Mouse (Mus musculus) hindbrain, embryonic 14.5 days (tissue): ENCODE measurements around the gene Leap2. TPM values are rescaled to one million over a fixed set of nuclear protein-coding genes. Genes with fewer than 3 reads are reported as not detected.

Source experiments
- ATAC-seq: fragments of 200-750 bp; cut with Nextera tagmentation; 2 replicates; pipeline ENCODE4 v1.8.0; 2017; ENCODE audit warnings: moderate number of reproducible peaks, mild to moderate bottlenecking, moderate TSS enrichment, moderate library complexity; ENCODE audit not compliant: low FRiP score
- DNase-seq: peaks from one replicate; pipeline ENCODE4 v3.0.0-alpha.2; 2015; ENCODE audit warnings: low spot score
- H3K27ac ChIP-seq: fragments of 300-500 bp; sonication (generic); 2 replicates; pipeline ENCODE4 v1.5.1; 2014; ENCODE audit warnings: mild to moderate bottlenecking, moderate library complexity
- H3K27me3 ChIP-seq: fragments of 300-500 bp; sonication (generic); 2 replicates; pipeline ENCODE4 v1.6.1; 2014; ENCODE audit warnings: mild to moderate bottlenecking, low read length, mixed read lengths; ENCODE audit not compliant: control insufficient read depth, insufficient read depth
- H3K36me3 ChIP-seq: fragments of 300-500 bp; sonication (generic); replicated peaks from 2 replicates; pipeline ENCODE4 v1.6.1; 2014; ENCODE audit not compliant: control insufficient read depth, insufficient read depth
- H3K4me1 ChIP-seq: fragments of 300-500 bp; sonication (generic); replicated peaks from 2 replicates; pipeline ENCODE4 v1.6.1; 2014; ENCODE audit warnings: antibody characterized with exemption, low read length, mixed read lengths; ENCODE audit not compliant: control insufficient read depth, insufficient read depth
- H3K4me2 ChIP-seq: fragments of 300-500 bp; sonication (generic); replicated peaks from 2 replicates; pipeline ENCODE4 v1.6.1; 2014; ENCODE audit warnings: mild to moderate bottlenecking, moderate library complexity
- H3K4me3 ChIP-seq: fragments of 300-500 bp; sonication (generic); replicated peaks from 2 replicates; pipeline ENCODE4 v1.5.1; 2014; ENCODE audit warnings: mild to moderate bottlenecking, low read length
- H3K9ac ChIP-seq: fragments of 300-500 bp; sonication (generic); 2 replicates; pipeline ENCODE4 v1.6.1; 2014
- H3K9me3 ChIP-seq: fragments of 300-500 bp; sonication (generic); 2 replicates; pipeline ENCODE4 v1.6.1; 2016; ENCODE audit warnings: low read length; ENCODE audit not compliant: control insufficient read depth
- WGBS: fragments of 180-500 bp; shearing (Covaris S2); extraction: QIAGEN DNeasy Blood & Tissue Kit; methylation state at CpG from one replicate; pipeline ENCODE4 v1.1.7; 2014; 5-methylcytosine and 5-hydroxymethylcytosine counted together
- microRNA-seq: library from miRNA; unstranded; fragments of <30 nt; microRNA quantifications from one replicate; pipeline ENCODE4, GENCODE M21; 2016
- polyA plus RNA-seq: library from polyadenylated mRNA; unstranded; fragments of >200 nt; fragmentation: Nextera tagmentation; extraction: Ambion mirVana; gene quantifications from 2 replicates; pipeline ENCODE4 v1.2.1, GENCODE M21; 2014

The Leap2 gene
- polyA plus RNA-seq, 1 experiment from 2014 or later, result not detected

DNA sequence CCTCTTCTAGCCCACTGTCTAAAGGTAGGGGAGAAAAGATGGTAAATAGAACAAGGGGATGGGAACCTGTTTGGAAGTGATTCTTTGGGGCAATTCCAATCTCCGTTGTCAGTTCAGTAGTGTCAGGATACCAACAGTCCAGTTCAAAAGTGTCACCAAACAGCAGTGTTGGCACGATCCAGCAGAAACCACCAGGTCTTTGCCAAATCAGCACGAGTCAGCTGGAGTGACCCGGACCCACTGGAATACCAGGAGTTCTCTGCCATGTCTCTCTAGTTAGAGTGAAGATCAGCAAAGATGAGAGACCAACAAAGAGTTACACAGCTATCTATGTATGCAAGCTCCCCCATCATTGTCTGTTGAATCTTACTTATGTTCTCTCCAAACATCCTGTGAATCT is 9.1 kb downstream of the Leap2 start:
- H3K27me3 ChIP-seq, result no peaks in the 10 kb centered on the region
- 96% methylated on average over 4 of the region's 4 CpGs for WGBS
- no peaks in the 10 kb centered on the region for H3K9me3 ChIP-seq
- no peak overlapping the region for H3K4me2 ChIP-seq
- H3K9ac ChIP-seq, result no peak overlapping the region
- H3K4me1 ChIP-seq, result no peaks in the 10 kb centered on the region
- peaks cover 98% of the 10 kb centered on the region for H3K36me3 ChIP-seq
- no peak for ATAC-seq
- H3K27ac ChIP-seq, result no peak overlapping the region
- DNase-seq, result no peak
- no peak overlapping the region for H3K4me3 ChIP-seq

DNA sequence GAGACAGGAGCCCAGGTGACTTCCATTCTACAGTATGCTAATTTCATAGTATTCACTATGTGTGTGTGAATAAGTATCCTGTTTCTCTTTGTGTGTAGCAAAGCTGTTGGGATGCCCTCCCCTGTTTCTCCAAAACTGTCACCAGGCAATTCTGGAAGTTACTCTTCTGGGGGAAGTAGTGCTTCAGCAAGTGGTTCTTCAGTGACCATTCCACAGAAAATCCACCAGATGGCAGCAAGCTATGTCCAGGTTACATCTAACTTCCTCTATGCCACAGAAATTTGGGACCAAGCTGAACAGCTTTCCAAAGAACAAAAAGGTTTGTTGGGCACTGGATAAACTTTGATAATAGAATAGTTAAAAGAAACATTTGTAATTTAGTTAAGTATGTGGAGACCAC is 11.2 kb downstream of the Leap2 start:
- no peaks in the 10 kb centered on the region for H3K27me3 ChIP-seq
- no peak overlapping the region for H3K4me3 ChIP-seq
- ATAC-seq (no peak), DNase-seq (peak; percentile 66)
- H3K4me1 ChIP-seq, result no peaks in the 10 kb centered on the region
- H3K4me2 ChIP-seq, result no peak overlapping the region
- no peak overlapping the region for H3K27ac ChIP-seq
- no peak overlapping the region for H3K9ac ChIP-seq
- H3K9me3 ChIP-seq, result no peaks in the 10 kb centered on the region
- H3K36me3 ChIP-seq, result peaks cover 99% of the 10 kb centered on the region

DNA sequence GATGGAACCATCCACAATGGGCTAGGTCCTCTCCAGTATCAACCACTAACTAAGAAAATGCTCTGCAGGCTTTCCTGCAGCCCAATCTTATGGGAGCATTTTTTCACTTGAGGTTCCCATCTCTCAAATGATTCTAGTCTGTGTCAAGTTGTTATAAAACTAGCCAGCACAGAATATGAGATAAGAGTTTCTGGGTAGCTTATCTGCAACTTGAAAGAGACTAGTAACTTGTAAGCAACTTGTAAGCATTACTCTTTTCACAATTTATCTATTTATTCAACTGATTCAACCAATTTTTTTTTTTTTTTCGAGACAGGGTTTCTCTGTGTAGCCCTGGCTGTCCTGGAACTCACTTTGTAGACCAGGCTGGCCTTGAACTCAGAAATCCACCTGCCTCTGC is 19.3 kb downstream of the Leap2 start:
- H3K27me3 ChIP-seq, result no peaks in the 10 kb centered on the region
- DNase-seq, result no peak
- H3K27ac ChIP-seq, result no peak overlapping the region
- H3K4me1 ChIP-seq, result no peaks in the 10 kb centered on the region
- peaks cover 95% of the 10 kb centered on the region for H3K36me3 ChIP-seq
- H3K9ac ChIP-seq, result no peak overlapping the region
- no peaks in the 10 kb centered on the region for H3K9me3 ChIP-seq
- no peak overlapping the region for H3K4me3 ChIP-seq
- no peak overlapping the region for H3K4me2 ChIP-seq
- no peak for ATAC-seq
- 100% methylated on average over 1 of the region's 1 CpGs for WGBS

DNA sequence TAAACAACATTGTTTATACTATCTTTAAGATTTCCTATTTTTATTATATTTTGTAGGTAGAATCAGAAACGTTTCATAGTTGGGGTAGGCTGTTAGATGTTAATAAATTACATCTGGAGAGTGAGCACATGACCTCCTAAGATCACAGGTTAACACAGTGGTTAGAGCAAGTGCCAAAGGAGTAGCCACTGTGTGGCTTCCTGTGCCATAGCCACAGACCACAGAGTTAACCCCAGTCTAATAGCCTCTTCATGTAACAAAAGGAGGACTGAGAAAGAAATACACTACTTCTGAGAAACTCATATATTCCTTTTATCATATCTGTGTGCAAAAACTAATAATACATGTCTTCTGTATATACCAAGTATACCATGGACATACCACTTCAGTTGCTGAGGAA is 29.1 kb downstream of the Leap2 start:
- no peak overlapping the region for H3K4me3 ChIP-seq
- DNase-seq, result no peak
- 95% methylated on average over 1 of the region's 1 CpGs for WGBS
- no peak for ATAC-seq
- H3K27ac ChIP-seq, result no peak overlapping the region
- no peak overlapping the region for H3K9ac ChIP-seq
- no peaks in the 10 kb centered on the region for H3K27me3 ChIP-seq
- H3K9me3 ChIP-seq, result no peaks in the 10 kb centered on the region
- H3K4me1 ChIP-seq, result no peaks in the 10 kb centered on the region
- H3K4me2 ChIP-seq, result no peak overlapping the region
- H3K36me3 ChIP-seq, result peaks cover 74% of the 10 kb centered on the region

DNA sequence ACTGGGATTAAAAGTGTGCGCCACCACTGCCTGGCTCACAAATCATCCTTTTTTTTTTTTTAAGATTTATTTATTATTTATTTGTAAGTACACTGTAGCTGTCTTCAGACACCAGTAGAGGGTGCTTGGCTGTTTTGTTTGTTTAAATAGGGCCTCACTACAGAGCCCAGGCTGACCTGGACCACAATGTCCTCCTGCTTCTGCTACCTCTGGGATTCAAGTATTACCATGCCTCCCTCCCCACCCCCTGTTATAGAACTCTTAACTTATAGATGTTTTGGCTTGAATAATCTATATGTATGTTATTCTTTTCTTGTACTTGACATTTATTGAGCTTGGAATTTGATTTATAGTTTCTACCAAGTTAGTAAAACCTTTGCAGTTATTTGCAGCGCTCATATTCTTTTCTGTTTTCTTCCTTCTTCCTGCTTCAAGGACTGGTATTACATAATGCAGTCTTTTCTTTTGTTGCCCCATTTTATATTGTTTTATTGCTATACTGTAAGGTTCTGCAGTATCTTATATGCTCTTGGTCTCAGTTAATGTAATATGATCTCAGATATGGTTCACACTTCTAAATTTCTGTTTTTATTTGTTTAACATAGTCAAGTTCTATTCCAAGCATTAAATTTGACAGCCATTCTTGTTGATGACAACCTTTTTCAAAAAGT is 39.1 kb downstream of the Leap2 start:
- H3K9ac ChIP-seq, result no peak overlapping the region
- no peak overlapping the region for H3K4me3 ChIP-seq
- H3K4me2 ChIP-seq, result no peak overlapping the region
- peaks cover 52% of the 10 kb centered on the region for H3K36me3 ChIP-seq
- DNase-seq (no peak), ATAC-seq (no peak)
- no peak overlapping the region for H3K27ac ChIP-seq
- WGBS, result 96% methylated on average over 2 of the region's 2 CpGs
- no peaks in the 10 kb centered on the region for H3K27me3 ChIP-seq
- H3K9me3 ChIP-seq, result no peaks in the 10 kb centered on the region
- H3K4me1 ChIP-seq, result no peaks in the 10 kb centered on the region

DNA sequence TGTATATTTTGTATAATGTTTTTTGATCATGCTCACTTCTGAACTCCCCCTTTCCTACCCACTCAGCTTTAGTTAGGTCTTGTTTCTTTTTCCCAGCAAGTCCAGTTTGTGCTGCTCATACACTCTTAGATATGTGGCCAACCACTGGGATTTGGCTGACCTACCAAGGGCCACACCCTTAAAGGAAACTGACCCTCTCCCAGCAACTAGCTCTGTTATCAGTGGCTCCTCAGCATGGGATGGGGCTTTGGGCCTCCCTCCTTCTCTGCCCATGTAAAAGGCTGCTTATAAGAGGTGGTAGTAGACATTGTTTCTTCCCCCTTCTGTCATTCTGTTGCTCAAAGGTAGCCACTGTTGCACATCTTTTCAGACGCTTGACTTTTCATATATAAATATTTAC is 44.1 kb downstream of the Leap2 start:
- DNase-seq, result no peak
- H3K9ac ChIP-seq, result no peak overlapping the region
- 87% methylated on average over 1 of the region's 1 CpGs for WGBS
- H3K9me3 ChIP-seq, result no peaks in the 10 kb centered on the region
- no peak overlapping the region for H3K4me2 ChIP-seq
- no peak for ATAC-seq
- no peak overlapping the region for H3K4me3 ChIP-seq
- H3K4me1 ChIP-seq, result no peaks in the 10 kb centered on the region
- H3K27ac ChIP-seq, result no peak overlapping the region
- peaks cover 61% of the 10 kb centered on the region for H3K36me3 ChIP-seq
- no peaks in the 10 kb centered on the region for H3K27me3 ChIP-seq

Small RNA genes within 50 kb of the gene (microRNA-seq; reads per million reads assigned to microRNA genes)
- gene Mir6920, result not detected

Other genes starting within 250 kb of the Leap2 start
- 51.5 and 52.7 TPM in 2 replicates for gene Hspa4, start 122.7 kb downstream of the Leap2 start, polyA plus RNA-seq
- 13.9 and 14.9 TPM in 2 replicates for gene Zcchc10, start 98.5 kb downstream of the Leap2 start, polyA plus RNA-seq
- gene Aff4, start 72.3 kb downstream of the Leap2 start, polyA plus RNA-seq, result 80.1 and 90.6 TPM in 2 replicates
- 751 and 866 TPM in 2 replicates for gene Uqcrq, start 7.7 kb upstream of the Leap2 start, polyA plus RNA-seq
- gene Gdf9, start 7.9 kb upstream of the Leap2 start, polyA plus RNA-seq, result 3.1 and 3.2 TPM in 2 replicates
- gene Gm10447, start 33.9 kb upstream of the Leap2 start, polyA plus RNA-seq, result 0.11 TPM in 1 of 2 replicates, not detected in the other
- 2.5 and 3.5 TPM in 2 replicates for gene Shroom1, start 34.0 kb upstream of the Leap2 start, polyA plus RNA-seq
- not detected in 2 replicates for gene Gm9837, start 47.3 kb upstream of the Leap2 start, polyA plus RNA-seq
- 0.36 TPM in 1 of 2 replicates, not detected in the other for gene Gm9945, start 57.0 kb upstream of the Leap2 start, polyA plus RNA-seq
- gene Sowaha, start 57.1 kb upstream of the Leap2 start, polyA plus RNA-seq, result 1.3 and 1.4 TPM in 2 replicates
- 21.6 and 23.7 TPM in 2 replicates for gene Sept8, start 96.1 kb upstream of the Leap2 start, polyA plus RNA-seq
- gene Kif3a, start 144.2 kb upstream of the Leap2 start, polyA plus RNA-seq, result 278 and 302 TPM in 2 replicates
- 8.3 and 8.5 TPM in 2 replicates for gene Il4, start 195.5 kb upstream of the Leap2 start, polyA plus RNA-seq
- gene Il13, start 211.5 kb upstream of the Leap2 start, polyA plus RNA-seq, result not detected in 2 replicates